Mouse (Mus musculus) liver, embryonic 14.5 days (tissue): ENCODE measurements around the gene Alg14.

Experiments
- CTCF ChIP-seq: IDR thresholded peaks from 2 replicates; pipeline ENCODE4 v1.5.1; 2016; ENCODE audit warnings: antibody characterized with exemption, low read depth, control low read depth
- EP300 ChIP-seq: IDR thresholded peaks from 2 replicates; pipeline ENCODE4 v1.6.1; 2016; ENCODE audit warnings: antibody characterized with exemption, low read depth

DNA sequence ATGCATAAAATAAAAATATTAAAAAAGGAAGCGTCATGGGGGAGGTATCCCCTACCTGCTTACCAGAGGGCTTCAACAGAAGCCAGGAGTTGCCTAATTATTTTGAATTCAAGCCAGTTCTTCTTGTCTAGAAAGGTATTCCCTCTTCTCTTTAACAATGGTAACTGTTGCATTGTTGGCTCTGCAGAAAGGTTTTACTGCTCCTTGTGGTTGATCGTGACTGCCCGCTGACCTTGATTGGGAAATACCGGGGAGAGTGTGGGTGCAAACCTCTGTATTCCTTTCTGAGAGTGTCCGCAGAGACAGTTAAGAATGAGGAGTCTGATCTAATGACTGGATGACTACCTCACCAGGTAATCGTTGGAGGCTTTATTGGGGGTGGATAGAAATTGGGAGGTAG, 59.7 kb downstream of the Alg14 start:
- TF ChIP-seq CTCF (no peak), EP300 (no peak)
